Mouse (Mus musculus) cerebellum, postnatal 36 days (tissue): ENCODE measurements around the gene Brpf1.

Source experiments
- DNase-seq, 2 experiments: peaks; one replicate each; pipeline ENCODE4 v3.0.0; 2021 to 2022; ENCODE audit warnings: mixed read lengths in 2 of 2

Brpf1 gene

GRCm38 (mm10) chr6:113362241-113362640 lies 55.3 kb downstream of the Brpf1 start:
- DNase-seq, result no peak

DNA sequence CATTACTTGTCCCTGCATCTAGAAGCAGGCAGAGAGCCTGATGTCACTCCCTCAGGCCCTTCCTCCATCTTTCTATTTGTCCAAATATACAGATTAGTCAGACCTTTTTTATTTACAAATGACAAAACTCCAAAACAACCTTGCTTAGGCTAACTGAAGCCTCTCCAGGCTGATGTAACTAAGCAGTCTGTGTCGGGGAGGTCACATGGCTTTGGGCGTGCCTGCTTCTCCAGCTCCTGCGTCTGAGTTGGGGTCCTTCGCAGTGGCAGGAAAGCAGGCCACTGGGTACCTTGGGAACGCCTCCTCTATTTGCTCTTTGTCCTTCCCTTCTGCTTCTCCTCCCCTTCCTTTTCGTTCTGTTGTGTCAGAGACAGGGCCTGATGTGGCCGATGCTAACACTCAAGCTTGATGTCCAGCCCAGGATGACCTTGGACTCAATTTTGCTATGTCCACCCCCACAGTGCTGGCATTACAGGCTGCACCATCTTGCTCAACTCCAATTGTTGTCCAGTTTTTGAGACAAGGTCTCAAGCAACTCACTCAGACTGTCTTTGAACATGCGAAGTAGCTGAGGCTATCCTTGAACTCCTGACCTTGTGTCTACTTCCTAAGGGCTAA lies 57.7 kb downstream of the Brpf1 start:
- no peak for DNase-seq

DNA sequence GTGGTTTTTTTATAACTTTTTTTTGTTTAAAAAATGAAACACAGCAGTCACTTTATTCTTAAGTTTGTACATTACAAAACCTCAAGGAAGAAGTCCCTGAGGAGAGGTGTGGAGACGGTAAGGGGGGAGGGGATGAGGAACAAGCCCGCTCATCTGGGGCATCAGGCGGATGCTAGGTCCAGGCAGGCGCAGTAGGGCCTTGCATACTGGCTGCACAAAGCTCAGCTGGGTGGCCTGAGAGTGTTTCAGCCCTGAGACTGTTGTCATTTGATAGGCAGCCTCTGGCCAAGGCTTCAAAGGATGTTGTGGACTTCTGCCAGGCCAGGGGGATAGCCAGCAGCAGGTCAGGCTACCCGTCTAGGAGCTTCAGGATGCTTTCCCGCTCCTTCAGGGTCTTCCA lies 59.7 kb downstream of the Brpf1 start:
- no peak for DNase-seq

GRCm38 (mm10) chr6:113367574-113367973 lies 60.6 kb downstream of the Brpf1 start:
- no peak for DNase-seq

DNA sequence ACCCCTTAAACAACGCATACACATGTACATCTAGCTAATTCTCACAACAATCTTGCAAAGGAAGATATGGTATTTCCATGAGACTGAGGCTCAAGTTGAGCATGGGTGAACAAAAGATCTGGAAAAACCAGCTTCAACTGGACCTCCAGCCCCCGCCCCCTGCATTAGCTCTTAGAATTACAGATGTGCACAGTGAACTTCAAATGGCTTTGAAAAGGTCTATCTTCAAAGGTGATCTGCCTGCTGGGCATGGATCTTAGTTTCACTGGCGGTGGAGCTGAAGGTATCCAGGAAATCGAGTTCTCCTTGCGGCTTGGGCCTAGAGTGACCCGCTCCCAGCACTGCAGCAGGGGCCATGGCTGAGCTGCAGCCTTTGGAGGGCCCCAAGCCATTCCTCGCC lies 61.2 kb downstream of the Brpf1 start:
- DNase-seq, result no peak

GRCm38 (mm10) chr6:113368577-113368976 lies 61.6 kb downstream of the Brpf1 start:
- DNase-seq, result no peak

GRCm38 (mm10) chr6:113370194-113370929 lies 63.4 kb downstream of the Brpf1 start:
- no peak for DNase-seq

- DNase-seq, result no peak
Observed at GRCm38 (mm10) chr6:113373491-113373890, 66.6 kb downstream of the Brpf1 start.
